In the genomic region with DNA sequence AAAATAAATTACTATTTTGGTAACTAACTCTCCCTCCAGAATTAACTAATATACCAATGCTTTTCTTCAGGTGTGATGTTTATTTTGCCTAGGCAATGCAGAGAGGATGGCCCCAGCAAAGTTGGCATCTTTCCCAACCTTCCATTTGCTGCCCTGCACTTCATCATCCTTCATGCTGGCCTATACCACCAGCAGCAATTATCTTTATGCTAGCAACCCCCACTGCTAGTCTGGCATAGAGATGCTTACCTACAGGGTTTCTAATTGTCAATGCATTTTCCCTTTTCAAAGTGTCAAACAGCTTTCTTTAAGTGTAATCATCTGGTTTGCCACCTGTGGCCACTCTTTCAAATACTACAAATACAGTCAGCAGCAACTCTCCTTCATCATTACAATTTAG, we compare ENCODE assay signal across 26 mouse cellular contexts.
DNase-seq lines count a peak whose midpoint lies in the region; ATAC-seq lines count a peak whose summit lies in the region.
"Had no signal": no experiment of that assay in that cellular context is flagged by ENCODE, and none has a peak within 500 bp of the region (broad histone marks: within the 10 kb centered on the region; RNA-seq: fewer than 3 reads in every experiment).

No protein-coding gene starts in this region.

- ATAC-seq in hindbrain, embryonic 14.5 days (ENCODE audit: low FRiP score), result peak; percentile 66; the same call in 1 of the 2 replicates
- no peak for ATAC-seq in hindbrain, embryonic 11.5 days (ENCODE audit: low FRiP score)
- peak; percentile 61; the same call in 1 of the 2 replicates for ATAC-seq in neural tube, embryonic 14.5 days (ENCODE audit: low read depth)
- ATAC-seq in neural tube, embryonic 15.5 days (ENCODE audit: low FRiP score), result no peak

- no peaks in the 10 kb centered on the region for H3K27me3 ChIP-seq in hindbrain, embryonic 14.5 days (ENCODE audit: control insufficient read depth, insufficient read depth, low read length)
- H3K27me3 ChIP-seq in hindbrain, embryonic 11.5 days (ENCODE audit: control insufficient read depth, insufficient read depth, low read length), result no peaks in the 10 kb centered on the region
- H3K27me3 ChIP-seq in neural tube, embryonic 14.5 days (ENCODE audit: control insufficient read depth, insufficient read depth, low read length), result no peaks in the 10 kb centered on the region
- no peaks in the 10 kb centered on the region for H3K27me3 ChIP-seq in neural tube, embryonic 15.5 days (replicated peaks)
- H3K27me3 ChIP-seq: embryonic facial prominence, embryonic 12.5 days; limb, embryonic 12.5 days; liver, embryonic 15.5 days; neural tube, embryonic 13.5 days had no signal

- H3K4me1 ChIP-seq in hindbrain, embryonic 14.5 days (replicated peaks; ENCODE audit: control insufficient read depth, insufficient read depth, low read length), result no peaks in the 10 kb centered on the region
- H3K4me1 ChIP-seq in hindbrain, embryonic 11.5 days (replicated peaks; ENCODE audit: control insufficient read depth, insufficient read depth, low read length), result no peaks in the 10 kb centered on the region
- no peaks in the 10 kb centered on the region for H3K4me1 ChIP-seq in neural tube, embryonic 14.5 days (ENCODE audit: control insufficient read depth, insufficient read depth, low read length)
- no peaks in the 10 kb centered on the region for H3K4me1 ChIP-seq in neural tube, embryonic 15.5 days
- H3K4me1 ChIP-seq: embryonic facial prominence, embryonic 12.5 days; limb, embryonic 12.5 days; liver, embryonic 15.5 days; neural tube, embryonic 13.5 days had no signal

- no peak overlapping the region for H3K9ac ChIP-seq in hindbrain, embryonic 14.5 days
- H3K9ac ChIP-seq in hindbrain, embryonic 11.5 days (ENCODE audit: low read depth, low read length), result no peak overlapping the region
- no peak overlapping the region for H3K9ac ChIP-seq in neural tube, embryonic 14.5 days (replicated peaks; ENCODE audit: low read depth, low read length)
- no peak overlapping the region for H3K9ac ChIP-seq in neural tube, embryonic 15.5 days (replicated peaks)
- H3K9ac ChIP-seq: embryonic facial prominence, embryonic 12.5 days; limb, embryonic 12.5 days; liver, embryonic 15.5 days; lung, embryonic 14.5 days; neural tube, embryonic 13.5 days had no signal

- no peak overlapping the region for H3K4me2 ChIP-seq in hindbrain, embryonic 14.5 days (replicated peaks)
- H3K4me2 ChIP-seq in hindbrain, embryonic 11.5 days (replicated peaks; ENCODE audit: low read depth, low read length), result no peak overlapping the region
- H3K4me2 ChIP-seq in neural tube, embryonic 14.5 days (ENCODE audit: low read depth, low read length), result no peak overlapping the region
- H3K4me2 ChIP-seq in neural tube, embryonic 15.5 days, result no peak overlapping the region
- H3K4me2 ChIP-seq: embryonic facial prominence, embryonic 12.5 days; heart, embryonic 11.5 days; limb, embryonic 12.5 days; liver, embryonic 15.5 days; lung, embryonic 14.5 days; neural tube, embryonic 13.5 days had no signal

- H3K9me3 ChIP-seq in hindbrain, embryonic 14.5 days (ENCODE audit: control insufficient read depth, low read length), result no peaks in the 10 kb centered on the region
- H3K9me3 ChIP-seq in hindbrain, embryonic 11.5 days (ENCODE audit: control insufficient read depth, low read length), result no peaks in the 10 kb centered on the region
- no peaks in the 10 kb centered on the region for H3K9me3 ChIP-seq in neural tube, embryonic 14.5 days (ENCODE audit: control insufficient read depth, low read length)
- H3K9me3 ChIP-seq in neural tube, embryonic 15.5 days (replicated peaks), result no peaks in the 10 kb centered on the region
- H3K9me3 ChIP-seq: embryonic facial prominence, embryonic 12.5 days; limb, embryonic 12.5 days; liver, embryonic 15.5 days; neural tube, embryonic 13.5 days had no signal

- no peaks in the 10 kb centered on the region for H3K36me3 ChIP-seq in hindbrain, embryonic 14.5 days (replicated peaks; ENCODE audit: control insufficient read depth, insufficient read depth)
- H3K36me3 ChIP-seq in hindbrain, embryonic 11.5 days (ENCODE audit: control insufficient read depth, insufficient read depth, low read length), result no peaks in the 10 kb centered on the region
- no peaks in the 10 kb centered on the region for H3K36me3 ChIP-seq in neural tube, embryonic 14.5 days (ENCODE audit: control insufficient read depth, insufficient read depth, low read length)
- H3K36me3 ChIP-seq in neural tube, embryonic 15.5 days, result no peaks in the 10 kb centered on the region
- H3K36me3 ChIP-seq: embryonic facial prominence, embryonic 12.5 days; limb, embryonic 12.5 days; liver, embryonic 15.5 days; neural tube, embryonic 13.5 days had no signal

- H3K4me3 ChIP-seq in hindbrain, embryonic 14.5 days (replicated peaks; ENCODE audit: low read length), result no peak overlapping the region
- H3K4me3 ChIP-seq in hindbrain, embryonic 11.5 days (ENCODE audit: low read depth, low read length), result no peak overlapping the region
- no peak overlapping the region for H3K4me3 ChIP-seq in neural tube, embryonic 14.5 days (ENCODE audit: low read depth, low read length)
- H3K4me3 ChIP-seq in neural tube, embryonic 15.5 days (replicated peaks), result no peak overlapping the region
- H3K4me3 ChIP-seq: embryonic facial prominence, embryonic 12.5 days; gastrocnemius, adult 2 months; limb, embryonic 12.5 days; liver, embryonic 15.5 days; neural tube, embryonic 13.5 days had no signal

- peak; percentile 12 to 22 for DNase-seq in cerebellum, postnatal 25 days
- DNase-seq in cerebellum, adult 11-12 months, result no peak
- peak; percentile 40 for DNase-seq in hindbrain, embryonic 14.5 days (ENCODE audit: low spot score)
- no peak for DNase-seq in hindbrain, embryonic 11.5 days (ENCODE audit: low spot score)
- DNase-seq in frontal cortex, adult 2 months (ENCODE audit: extremely low spot score in 1 of 2, low spot score in 1 of 2), result no peak
- DNase-seq: adrenal gland, postnatal 25 days; embryo, embryonic 11 days; gastrocnemius, adult 2 months; gastrocnemius, postnatal 36 days; heart, adult 18-20 months; heart, postnatal 36 days; kidney, adult 11 months; kidney, postnatal 14 days; layer of hippocampus, adult 9-11 months; lung, embryonic 14.5 days; lung, postnatal 14 days; retina, postnatal 1 day; right cerebral cortex, postnatal 14 days; thymus, postnatal 4 days had no signal

- no peak overlapping the region for H3K27ac ChIP-seq in hindbrain, embryonic 14.5 days
- H3K27ac ChIP-seq in hindbrain, embryonic 11.5 days (ENCODE audit: low read depth, low read length), result no peak overlapping the region
- no peak overlapping the region for H3K27ac ChIP-seq in neural tube, embryonic 14.5 days (ENCODE audit: low read depth, low read length)
- H3K27ac ChIP-seq in neural tube, embryonic 15.5 days (replicated peaks), result no peak overlapping the region
- H3K27ac ChIP-seq: embryonic facial prominence, embryonic 12.5 days; gastrocnemius, adult 2 months; limb, embryonic 12.5 days; liver, embryonic 15.5 days; neural tube, embryonic 13.5 days had no signal

Comparison
In these comparisons a context has a peak if more than half of its experiments do, and no peak if none do; other contexts are left out.
1. DNase-seq: peak in cerebellum, postnatal 25 days (2 of 2) and hindbrain, embryonic 14.5 days (single experiment); none in cerebellum, adult 11-12 months (single experiment), hindbrain, embryonic 11.5 days (single experiment) and frontal cortex, adult 2 months (0 of 2).
2. ATAC-seq: peak in hindbrain, embryonic 14.5 days (single experiment) and neural tube, embryonic 14.5 days (single experiment); none in hindbrain, embryonic 11.5 days (single experiment) and neural tube, embryonic 15.5 days (single experiment).